Mouse (Mus musculus): ENCODE results near the gene 0610010F05Rik. TPM values are rescaled to one million over a fixed set of nuclear protein-coding genes. Genes with fewer than 3 reads are reported as not detected.

Gene 0610010F05Rik
- 102 and 123 TPM in 2 replicates for polyA plus RNA-seq (2015; fragmentation: Nextera tagmentation; extraction: Ambion mirVana)

DNA sequence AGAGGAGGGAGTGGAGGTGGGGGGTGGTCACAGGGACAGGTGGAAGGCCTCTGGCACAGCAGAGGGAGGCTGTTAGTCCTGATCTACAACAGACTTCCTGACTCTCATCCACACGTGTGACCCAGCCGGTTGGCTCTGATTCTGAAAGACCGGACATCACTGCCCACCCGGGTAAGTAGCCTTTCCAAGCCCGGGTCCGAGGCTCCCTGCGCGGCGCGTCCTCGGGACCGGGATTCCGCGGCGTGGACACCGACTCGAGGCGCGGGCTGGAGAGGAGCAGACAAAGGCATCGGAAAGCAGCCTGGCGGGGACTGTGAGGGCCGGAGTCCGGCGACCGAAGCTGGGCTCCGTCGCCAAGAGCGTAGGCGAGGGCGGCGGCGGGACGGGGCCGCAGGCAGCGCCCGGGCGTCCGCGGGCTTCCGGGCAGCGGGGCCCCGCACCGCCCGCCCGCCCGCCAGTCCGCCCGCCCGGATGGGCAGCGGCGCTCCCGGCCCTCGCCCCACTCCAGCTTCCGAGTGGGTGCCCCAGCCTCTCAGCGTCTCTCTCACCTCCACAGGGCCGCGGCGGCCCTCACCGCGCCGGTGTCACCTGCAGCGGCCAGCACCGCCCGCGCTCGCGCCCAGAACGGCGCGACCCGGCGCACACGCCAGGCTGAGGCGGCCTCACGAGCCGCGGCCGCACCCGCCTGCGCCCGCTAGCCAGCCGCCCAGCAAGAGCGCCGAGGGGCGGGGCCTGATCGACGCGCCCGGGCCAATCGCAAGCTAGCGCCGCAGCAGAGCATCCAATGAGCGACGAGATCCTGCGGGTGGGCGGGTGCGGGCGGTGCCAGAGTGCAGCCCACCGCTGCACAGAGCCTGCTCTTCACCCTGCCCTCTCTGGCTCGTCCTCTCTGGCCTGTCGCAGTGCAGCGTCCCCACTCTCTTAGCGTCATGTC, at the start of gene 0610010F05Rik:
Gene 0610010F05Rik (minus strand): TSS at position 695 of the 934 bp plus-strand sequence.
- WGBS, result under 1% methylated on average over 99 of the region's 103 CpGs
- ATAC-seq (ENCODE audit: low FRiP score), result peak; percentile 100

DNA sequence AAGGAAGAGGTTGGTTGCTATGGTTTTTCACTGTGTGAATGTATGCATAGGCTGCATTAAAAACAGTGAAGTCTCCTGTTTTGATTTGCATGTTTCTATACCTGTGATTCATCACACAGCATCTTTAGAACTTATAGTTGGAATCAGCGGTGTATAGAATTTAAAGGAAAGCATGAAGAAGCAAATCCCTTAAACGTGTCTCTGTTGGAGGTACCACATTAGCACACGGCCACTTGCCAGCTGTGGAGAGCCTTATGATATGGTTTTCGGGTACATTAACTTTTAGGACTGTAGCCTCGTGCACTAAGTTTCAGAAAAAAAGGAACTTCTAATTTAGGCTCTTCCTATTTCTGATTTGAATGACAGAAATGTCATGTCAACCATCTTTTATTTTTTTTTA, 49.1 kb upstream of the 0610010F05Rik start:
- no peak for ATAC-seq (ENCODE audit: low FRiP score)
- 86% methylated on average over 5 of the region's 5 CpGs for WGBS
- Histone ChIP-seq H3K27me3 (replicated peaks) (no peaks in the 10 kb centered on the region), H3K9ac (replicated peaks) (no peak overlapping the region), H3K36me3 (peaks cover 38% of the 10 kb centered on the region), H3K4me1 (no peaks in the 10 kb centered on the region), H3K9me3 (replicated peaks) (no peaks in the 10 kb centered on the region), H3K4me2 (no peak overlapping the region), H3K4me3 (replicated peaks) (no peak overlapping the region), H3K27ac (replicated peaks) (no peak overlapping the region)

More for the DNA sequence above, at the start of gene 0610010F05Rik:
- Histone ChIP-seq H3K27me3 (replicated peaks) (no peaks in the 10 kb centered on the region), H3K36me3 (peaks cover 8% of the 10 kb centered on the region), H3K9ac (replicated peaks) (peak within 1 kb of the TSS; percentile 97), H3K9me3 (replicated peaks) (no peaks in the 10 kb centered on the region), H3K4me1 (peaks cover 19% of the 10 kb centered on the region), H3K27ac (replicated peaks) (peak within 1 kb of the TSS; percentile 93), H3K4me2 (peak within 1 kb of the TSS; percentile 67), H3K4me3 (replicated peaks) (peak within 1 kb of the TSS; percentile 83)

DNA sequence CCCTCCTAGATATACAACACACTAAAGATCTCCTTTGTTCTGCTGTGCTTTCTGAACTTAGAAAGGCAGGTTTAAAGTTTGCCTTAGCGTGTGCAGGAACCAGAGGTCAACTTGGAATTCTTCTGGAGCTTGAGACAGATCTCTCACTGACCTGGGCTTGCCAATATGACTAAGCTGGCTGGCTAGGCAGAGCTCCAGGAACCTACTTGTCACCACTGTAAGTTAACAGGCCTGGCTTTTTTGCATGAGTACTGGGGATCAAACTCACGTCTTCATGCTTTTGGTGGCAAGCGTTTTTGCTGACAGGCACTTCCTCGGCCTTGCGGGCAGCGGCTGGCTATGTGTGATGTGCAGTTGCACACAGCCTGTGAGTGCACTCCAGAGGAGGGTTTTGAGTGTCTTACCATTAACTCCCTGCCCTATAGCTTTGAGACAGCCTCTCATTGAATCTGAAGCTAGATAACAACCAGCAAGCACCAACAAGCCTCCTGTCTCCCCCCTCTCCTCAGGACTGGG, 47.1 kb upstream of the 0610010F05Rik start:
- Histone ChIP-seq H3K36me3 (peaks cover 47% of the 10 kb centered on the region), H3K4me3 (replicated peaks) (no peak overlapping the region), H3K9ac (replicated peaks) (no peak overlapping the region), H3K4me2 (no peak overlapping the region), H3K27ac (replicated peaks) (no peak overlapping the region), H3K4me1 (no peaks in the 10 kb centered on the region), H3K27me3 (replicated peaks) (no peaks in the 10 kb centered on the region), H3K9me3 (replicated peaks) (no peaks in the 10 kb centered on the region)
- WGBS, result 92% methylated on average over 6 of the region's 6 CpGs
- ATAC-seq (ENCODE audit: low FRiP score), result no peak

DNA sequence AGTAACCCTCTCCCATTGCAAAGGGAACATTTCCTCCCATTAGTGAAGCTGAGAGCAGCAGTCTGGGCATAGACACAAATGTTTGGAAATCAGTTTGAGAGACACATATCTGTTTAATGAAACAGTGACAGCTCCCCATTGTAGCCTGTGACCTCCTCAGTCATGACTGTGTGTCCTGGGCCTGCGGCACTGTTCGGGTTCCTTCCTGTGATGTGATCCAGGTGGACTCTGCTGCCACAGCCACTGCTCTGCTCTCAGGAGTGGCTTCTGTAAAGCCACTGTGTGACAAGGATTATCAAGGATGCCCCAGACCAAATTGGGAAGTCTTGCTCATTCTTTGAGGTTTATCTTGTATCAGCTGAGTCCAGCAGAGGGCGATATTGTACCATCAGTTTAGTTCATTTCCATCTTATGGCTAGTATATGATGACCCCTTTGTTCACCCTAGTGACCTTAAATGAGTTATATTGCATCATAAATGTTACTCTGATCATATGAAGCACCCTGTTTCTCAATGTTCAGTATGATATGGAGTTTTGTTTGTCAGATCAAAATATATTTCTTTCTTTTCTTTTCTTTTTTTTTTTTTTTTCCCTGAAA, 45.7 kb upstream of the 0610010F05Rik start:
- peaks cover 45% of the 10 kb centered on the region for H3K36me3 ChIP-seq
- ATAC-seq (ENCODE audit: low FRiP score), result peak; percentile 59
- H3K4me1 ChIP-seq, result no peaks in the 10 kb centered on the region
- no peaks in the 10 kb centered on the region for H3K9me3 ChIP-seq (replicated peaks)
- H3K9ac ChIP-seq (replicated peaks), result no peak overlapping the region
- no peak overlapping the region for H3K4me2 ChIP-seq
- 51% methylated on average over 3 of the region's 3 CpGs for WGBS
- H3K4me3 ChIP-seq (replicated peaks), result no peak overlapping the region
- H3K27ac ChIP-seq (replicated peaks), result no peak overlapping the region
- H3K27me3 ChIP-seq (replicated peaks), result no peaks in the 10 kb centered on the region

DNA sequence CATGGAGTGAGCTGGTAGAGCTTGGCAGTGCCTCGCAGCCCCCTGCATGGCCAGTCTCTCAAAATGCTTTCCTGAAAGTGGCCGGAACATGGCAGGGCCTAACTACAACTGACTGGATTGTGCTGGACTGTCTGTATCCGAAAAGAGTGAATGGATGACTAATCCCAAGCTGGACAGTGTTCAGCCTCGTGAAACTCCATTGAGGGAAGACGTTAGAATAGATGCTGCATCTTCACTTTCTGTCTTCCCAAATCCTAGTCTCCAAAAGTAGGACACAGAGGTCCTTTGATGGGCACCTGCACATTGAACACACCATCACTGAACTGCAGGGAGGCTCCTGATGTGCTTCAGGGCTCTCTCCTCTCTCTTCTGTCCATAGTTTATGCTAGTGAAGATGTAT, 42.7 kb upstream of the 0610010F05Rik start:
- Histone ChIP-seq H3K9me3 (replicated peaks) (no peaks in the 10 kb centered on the region), H3K4me3 (replicated peaks) (no peak overlapping the region), H3K4me1 (no peaks in the 10 kb centered on the region), H3K27me3 (replicated peaks) (no peaks in the 10 kb centered on the region), H3K9ac (replicated peaks) (no peak overlapping the region), H3K36me3 (peaks cover 40% of the 10 kb centered on the region), H3K4me2 (no peak overlapping the region), H3K27ac (replicated peaks) (no peak overlapping the region)
- no peak for ATAC-seq (ENCODE audit: low FRiP score)
- WGBS, result 95% methylated on average over 5 of the region's 5 CpGs

DNA sequence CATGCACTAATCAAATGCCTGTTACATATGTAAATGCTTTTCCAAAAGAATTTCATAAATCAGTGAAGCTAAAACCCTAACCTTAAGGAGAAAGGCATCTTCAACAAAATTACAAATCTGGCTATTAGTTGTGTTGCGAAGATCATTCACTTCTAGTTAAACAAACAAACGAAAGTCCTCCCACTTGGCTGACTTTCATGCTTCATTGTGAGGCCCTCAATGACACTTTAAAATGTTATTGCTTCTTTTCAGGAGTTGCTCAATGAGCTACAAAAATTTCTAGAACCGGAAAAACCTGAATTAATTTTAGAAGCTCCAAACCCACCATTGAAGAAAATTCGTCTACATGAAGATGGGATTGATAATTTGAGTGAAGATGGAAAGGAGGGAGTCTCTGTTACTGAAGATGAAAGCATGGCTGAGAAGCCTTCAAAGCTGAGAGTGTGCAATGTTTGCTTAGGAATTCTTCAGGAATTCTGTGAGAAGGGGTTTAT, 38.9 kb upstream of the 0610010F05Rik start:
- no peak overlapping the region for H3K27ac ChIP-seq (replicated peaks)
- no peak for ATAC-seq (ENCODE audit: low FRiP score)
- H3K27me3 ChIP-seq (replicated peaks), result no peaks in the 10 kb centered on the region
- H3K9ac ChIP-seq (replicated peaks), result no peak overlapping the region
- H3K36me3 ChIP-seq, result peaks cover 30% of the 10 kb centered on the region
- no peak overlapping the region for H3K4me2 ChIP-seq
- no peak overlapping the region for H3K4me3 ChIP-seq (replicated peaks)
- H3K4me1 ChIP-seq, result peaks cover 4% of the 10 kb centered on the region
- no peaks in the 10 kb centered on the region for H3K9me3 ChIP-seq (replicated peaks)
- WGBS, result 82% methylated on average over 4 of the region's 4 CpGs

DNA sequence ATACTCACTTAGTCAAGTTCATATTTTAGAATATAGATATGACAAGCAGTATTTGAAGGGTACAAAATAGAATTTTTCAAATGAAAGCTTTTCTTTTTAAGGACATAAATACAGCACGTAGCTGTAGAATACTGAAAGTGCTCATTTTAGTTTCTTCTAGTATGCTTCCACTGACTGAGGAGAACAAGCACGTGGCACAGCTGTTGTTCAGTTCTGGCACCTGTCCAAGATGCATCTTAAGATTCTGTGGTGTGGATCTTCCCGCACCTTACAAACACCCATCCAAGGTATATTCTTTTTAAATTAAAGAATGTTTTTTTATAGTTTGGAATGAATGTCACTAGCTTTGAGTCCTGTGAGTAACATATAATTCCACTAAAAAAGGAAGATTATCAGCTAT, 33.7 kb upstream of the 0610010F05Rik start:
- Histone ChIP-seq H3K9ac (replicated peaks) (no peak overlapping the region), H3K4me3 (replicated peaks) (peak overlapping the region; percentile 88), H3K4me2 (peak overlapping the region; percentile 72), H3K36me3 (0 out of 2 replicates have a peak, but pooled peaks cover 7% of the 10 kb centered on the region), H3K27ac (replicated peaks) (no peak overlapping the region), H3K4me1 (peaks cover 21% of the 10 kb centered on the region), H3K27me3 (replicated peaks) (no peaks in the 10 kb centered on the region), H3K9me3 (replicated peaks) (no peaks in the 10 kb centered on the region)
- no peak for ATAC-seq (ENCODE audit: low FRiP score)
- 22% methylated on average over 3 of the region's 3 CpGs for WGBS

DNA sequence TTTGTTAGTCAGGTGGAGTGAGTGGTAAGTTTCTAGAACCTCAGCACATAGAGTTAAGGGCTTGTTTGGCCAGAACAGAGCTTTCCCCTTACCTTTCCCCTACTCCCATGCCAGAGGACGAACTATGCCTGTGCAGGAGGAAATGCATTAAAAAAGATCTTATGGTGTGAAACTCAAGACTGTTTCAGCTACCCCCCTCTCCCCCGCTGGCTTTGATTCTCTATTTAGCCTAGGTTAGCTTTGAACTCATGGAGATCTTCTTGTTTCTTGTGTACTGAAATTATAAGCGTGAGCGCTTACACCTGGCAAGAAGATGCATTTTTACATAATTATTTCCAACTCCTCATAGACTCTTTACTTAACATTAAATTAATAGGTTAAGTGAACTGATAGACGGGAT, 33.1 kb upstream of the 0610010F05Rik start:
- Histone ChIP-seq H3K4me1 (peaks cover 21% of the 10 kb centered on the region), H3K36me3 (0 out of 2 replicates have a peak, but pooled peaks cover 7% of the 10 kb centered on the region), H3K9me3 (replicated peaks) (no peaks in the 10 kb centered on the region), H3K27ac (replicated peaks) (peak overlapping the region; percentile 97), H3K4me3 (replicated peaks) (peak overlapping the region; percentile 88), H3K9ac (replicated peaks) (peak overlapping the region; percentile 85), H3K4me2 (peak overlapping the region; percentile 72), H3K27me3 (replicated peaks) (no peaks in the 10 kb centered on the region)
- ATAC-seq (ENCODE audit: low FRiP score), result no peak
- WGBS, result 11% methylated on average over 5 of the region's 5 CpGs

DNA sequence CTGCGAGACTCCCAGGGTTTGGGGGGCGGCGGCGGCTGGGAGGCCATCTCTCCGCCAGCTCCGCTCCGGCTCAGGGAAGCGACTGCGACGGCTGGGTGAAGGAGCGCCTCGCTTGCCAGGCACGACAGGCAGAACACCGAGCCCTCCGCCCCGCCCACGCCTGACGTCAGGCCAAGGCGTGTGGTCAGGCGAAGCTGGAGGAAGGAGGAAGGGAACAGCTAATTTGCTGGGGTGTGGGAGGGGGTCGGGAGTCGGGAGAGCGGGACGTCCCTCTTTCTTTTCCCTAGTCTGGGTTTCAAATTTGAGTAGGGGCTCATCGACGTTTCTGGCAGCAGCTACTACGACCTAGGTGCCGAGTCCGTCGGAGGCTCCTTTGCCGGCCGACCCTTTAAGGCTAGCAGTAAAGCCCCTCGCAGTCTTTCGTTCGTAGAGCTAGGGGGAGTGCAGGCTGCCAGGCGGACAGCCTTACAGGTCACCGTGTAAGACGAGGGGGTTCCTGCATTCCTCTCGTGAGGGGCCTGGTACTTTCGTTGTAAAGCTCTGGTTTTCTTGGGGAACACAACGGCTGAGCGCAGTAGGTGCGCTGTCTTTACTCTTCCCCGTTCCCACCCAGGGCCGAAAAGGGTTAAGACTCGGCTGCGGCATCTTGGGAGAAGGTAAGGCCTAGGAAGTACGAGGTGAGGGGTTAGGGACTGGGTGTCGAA, 32.5 kb upstream of the 0610010F05Rik start, which contains the start of gene Pex13:
Gene Pex13 (minus strand): TSS at position 162 of the 704 bp plus-strand sequence.
- 0 out of 2 replicates have a peak, but pooled peaks cover 3% of the 10 kb centered on the region for H3K36me3 ChIP-seq
- peak within 1 kb of the TSS; percentile 97 for H3K27ac ChIP-seq (replicated peaks)
- WGBS, result under 1% methylated on average over 49 of the region's 49 CpGs
- H3K27me3 ChIP-seq (replicated peaks), result no peaks in the 10 kb centered on the region
- H3K9me3 ChIP-seq (replicated peaks), result no peaks in the 10 kb centered on the region
- peak; percentile 98 for ATAC-seq (ENCODE audit: low FRiP score)
- peak within 1 kb of the TSS; percentile 88 for H3K4me3 ChIP-seq (replicated peaks)
- H3K4me1 ChIP-seq, result peaks cover 21% of the 10 kb centered on the region
- peak within 1 kb of the TSS; percentile 72 for H3K4me2 ChIP-seq
- peak within 1 kb of the TSS; percentile 85 for H3K9ac ChIP-seq (replicated peaks)

DNA sequence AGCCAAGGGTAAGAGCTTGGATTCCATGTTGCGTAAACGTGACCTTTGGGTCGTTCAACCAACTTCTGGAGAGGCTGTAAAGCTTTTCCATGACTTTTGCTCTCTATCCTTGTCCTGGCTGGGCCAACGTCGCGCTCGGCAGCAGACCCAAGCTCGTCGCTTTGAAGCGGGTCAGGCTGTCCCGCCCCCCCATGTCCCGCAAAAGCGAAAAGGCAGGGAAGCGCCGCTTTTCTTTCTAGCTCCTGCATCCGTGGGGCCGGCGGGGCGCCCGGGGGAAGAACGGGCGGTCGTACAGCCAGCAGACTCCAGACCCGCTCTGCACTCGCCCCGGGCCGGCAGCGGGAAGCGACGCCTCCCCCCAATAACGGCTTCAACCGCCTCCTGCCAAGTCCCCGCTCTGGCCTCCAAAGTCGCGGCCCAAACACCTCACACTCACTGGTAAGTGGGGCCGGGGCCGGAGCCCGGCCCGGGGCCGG, 31.9 kb upstream of the 0610010F05Rik start, which contains the start of gene Pus10:
Gene Pus10 (plus strand): TSS at position 364 of the 476 bp plus-strand sequence.
- Histone ChIP-seq H3K27ac (replicated peaks) (peak within 1 kb of the TSS; percentile 97), H3K36me3 (no peaks in the 10 kb centered on the region), H3K4me3 (replicated peaks) (peak within 1 kb of the TSS; percentile 88), H3K9me3 (replicated peaks) (no peaks in the 10 kb centered on the region), H3K9ac (replicated peaks) (peak within 1 kb of the TSS; percentile 85), H3K4me2 (peak within 1 kb of the TSS; percentile 72), H3K4me1 (peaks cover 21% of the 10 kb centered on the region), H3K27me3 (replicated peaks) (no peaks in the 10 kb centered on the region)
- peak; percentile 56 for ATAC-seq (ENCODE audit: low FRiP score)
- WGBS, result under 1% methylated on average over 39 of the region's 40 CpGs

DNA sequence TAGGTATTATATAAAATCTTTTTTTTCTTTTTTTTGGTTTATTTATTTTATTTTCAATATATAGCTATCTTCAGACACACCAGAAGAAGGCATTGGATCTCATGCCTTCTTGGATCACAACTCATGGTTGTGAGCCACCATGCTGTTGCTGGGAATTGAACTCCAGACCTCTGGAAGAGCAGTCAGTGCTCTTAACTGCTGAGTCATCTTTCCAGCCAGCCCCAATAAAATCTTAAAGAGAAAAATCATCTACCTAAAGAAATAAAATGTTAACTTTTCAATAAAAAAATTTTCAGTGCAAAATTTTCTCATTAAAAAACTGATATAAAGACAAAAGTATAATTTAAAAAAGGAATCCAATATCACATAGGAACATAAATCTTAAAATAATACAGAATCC, 30.8 kb upstream of the 0610010F05Rik start:
- no peak overlapping the region for H3K27ac ChIP-seq (replicated peaks)
- ATAC-seq (ENCODE audit: low FRiP score), result no peak
- no peak overlapping the region for H3K9ac ChIP-seq (replicated peaks)
- H3K36me3 ChIP-seq, result no peaks in the 10 kb centered on the region
- H3K4me1 ChIP-seq, result peaks cover 21% of the 10 kb centered on the region
- no peak overlapping the region for H3K4me2 ChIP-seq
- H3K27me3 ChIP-seq (replicated peaks), result no peaks in the 10 kb centered on the region
- no peaks in the 10 kb centered on the region for H3K9me3 ChIP-seq (replicated peaks)
- no peak overlapping the region for H3K4me3 ChIP-seq (replicated peaks)
